Mouse (Mus musculus) CD4-positive, CD25-positive, alpha-beta regulatory T cell (primary cell): ENCODE results near the gene Pccb. TPM values are rescaled to one million over a fixed set of nuclear protein-coding genes. Genes with fewer than 3 reads are reported as not detected.

Experiments
- polyA plus RNA-seq: library from polyadenylated mRNA; unstranded; fragments of 100-300 nt; shearing (Covaris generic); gene quantifications from one replicate; pipeline ENCODE4 v1.2.1, GENCODE M21; 2017

Pccb gene
- 7.2 TPM for polyA plus RNA-seq

DNA sequence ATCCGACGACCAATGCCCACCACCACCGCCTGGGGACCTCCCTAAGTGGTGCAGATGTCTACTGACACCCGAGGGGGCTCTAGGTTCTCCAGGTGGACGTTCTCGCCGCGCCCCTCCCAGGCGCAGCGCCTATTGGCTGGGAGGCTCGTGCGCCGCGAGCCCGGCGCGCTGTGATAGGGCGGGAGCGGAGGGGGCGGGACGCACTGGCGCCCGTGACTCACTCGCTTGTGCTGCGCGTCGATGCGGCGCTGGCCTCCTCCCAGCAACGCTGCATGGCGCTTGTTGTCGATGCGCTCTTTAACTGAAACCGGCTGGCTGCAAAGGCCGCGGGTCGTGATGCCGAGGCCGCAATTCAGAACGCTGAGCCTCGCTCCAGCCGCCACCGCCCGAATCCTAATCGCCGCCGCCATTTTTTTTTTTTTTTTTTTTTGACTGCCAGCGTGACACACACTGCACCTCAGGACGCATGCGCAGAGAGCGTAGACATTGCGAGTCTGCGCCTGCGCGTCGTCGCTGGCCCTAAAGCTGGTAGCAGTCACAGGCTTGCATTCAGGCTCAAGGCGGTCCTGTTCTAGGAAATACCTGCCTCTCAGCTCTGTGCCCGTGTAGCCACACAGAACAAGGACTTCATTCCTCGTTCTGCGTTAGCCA lies at the start of gene Pccb:
Pccb (minus strand) TSS at position 451 of the 651 bp plus-strand sequence.

DNA sequence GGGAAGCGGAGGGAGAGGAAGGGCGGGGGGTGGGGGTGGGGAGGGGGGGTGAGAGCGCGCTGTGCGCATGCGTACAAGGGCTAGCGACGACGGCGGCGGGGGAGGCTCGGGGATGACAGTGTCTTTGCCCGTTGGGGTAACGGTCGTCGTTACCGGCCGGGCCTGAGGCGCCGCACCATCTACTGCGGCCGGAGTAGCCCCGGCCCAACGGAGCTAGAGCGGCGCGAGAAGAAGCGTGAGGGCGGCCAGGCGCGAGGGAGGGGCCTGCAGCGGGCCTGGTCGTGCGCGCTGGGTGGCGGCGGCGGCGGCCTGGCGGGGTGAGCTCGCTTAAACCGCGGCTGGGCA lies 39.3 kb upstream of the Pccb start, which contains the start of gene Msl2:
Msl2 (plus strand) TSS at position 115 of the 345 bp plus-strand sequence.

Other genes starting within 250 kb of the Pccb start
- 61.4 TPM for gene Msl2, start 39.2 kb upstream of the Pccb start, polyA plus RNA-seq
- 1.9 TPM for gene Ppp2r3a, start 216.9 kb upstream of the Pccb start, polyA plus RNA-seq